Mouse (Mus musculus): ENCODE measurements around the gene Rnf150.

GRCm38 (mm10) chr8:82874102-82874501 lies 10.9 kb downstream of the Rnf150 start:
- no peak for TF ChIP-seq CTCF (IDR thresholded peaks at IDR 0.05; ENCODE audit: control insufficient read depth, insufficient read depth, low read length)
- no peak for TF ChIP-seq POLR2A (IDR thresholded peaks at IDR 0.05; ENCODE audit: borderline replicate concordance, control insufficient read depth, low read depth, low read length)
